Mouse (Mus musculus) ES-Bruce4 (cell line): Measurements from ENCODE around the gene Pitpnm2.

Source experiments
- CTCF ChIP-seq: IDR thresholded peaks from one replicate; pipeline ENCODE4 v1.8.1; 2011; ENCODE audit warnings: low read depth, low read length
- POLR2A ChIP-seq: IDR thresholded peaks from one replicate; pipeline ENCODE4 v1.8.1; 2011; ENCODE audit warnings: low read length; ENCODE audit not compliant: insufficient read depth

GRCm38 (mm10) chr5:124259133-124259532, 9.6 kb upstream of the Pitpnm2 start:
- TF ChIP-seq CTCF: no peak
- TF ChIP-seq POLR2A: no peak
